Mouse (Mus musculus) cerebellum, adult 9-10 months (tissue): ENCODE measurements around the gene Mrps7.
"Not testable (repeated sequence)": the region's sequence is repeated elsewhere in the genome, so short reads cannot be mapped to it uniquely, and the experiment has no call there.

ENCODE experiments used
- DNase-seq: peaks from one replicate; pipeline ENCODE4 v3.0.0; 2022

Mrps7 gene

DNA sequence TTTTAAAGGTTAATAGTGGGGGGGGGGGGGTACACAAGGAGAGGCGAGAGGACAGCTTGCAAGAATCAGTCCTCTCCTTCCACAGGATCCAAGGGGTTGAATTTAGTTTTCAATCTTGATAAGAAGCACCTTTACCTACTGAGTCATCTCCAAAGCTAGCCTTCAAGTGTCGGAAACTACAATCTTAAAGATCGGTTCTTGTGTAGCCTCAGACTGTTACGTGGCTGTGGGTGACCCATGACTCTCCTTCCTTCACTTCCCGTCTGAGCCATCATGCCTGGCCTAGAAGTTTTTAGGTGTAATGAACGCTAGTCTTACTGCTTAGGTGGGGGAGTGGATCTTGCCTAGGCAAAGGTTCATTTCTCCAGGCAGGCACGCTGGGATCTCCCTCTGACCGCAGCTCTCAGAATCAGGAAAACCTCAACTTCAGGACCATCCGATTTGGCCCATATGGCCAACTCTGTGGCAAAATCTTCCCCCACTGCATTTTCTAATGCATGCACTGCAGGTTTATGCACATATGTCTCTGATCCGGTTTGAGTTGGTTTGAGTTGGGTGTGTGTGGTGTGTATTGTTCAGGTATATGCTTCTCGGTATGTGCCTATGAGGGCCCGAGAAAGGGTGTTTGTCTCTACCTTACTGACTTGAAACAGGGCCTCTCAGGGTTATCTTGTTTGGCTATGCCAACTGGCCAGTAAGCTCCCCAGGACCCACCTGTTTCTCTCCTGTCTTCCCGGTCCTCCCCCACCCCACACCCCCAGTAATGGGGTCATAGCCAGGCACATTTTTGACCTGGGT is 26.2 kb downstream of the Mrps7 start:
- DNase-seq = peak; percentile 41

DNA sequence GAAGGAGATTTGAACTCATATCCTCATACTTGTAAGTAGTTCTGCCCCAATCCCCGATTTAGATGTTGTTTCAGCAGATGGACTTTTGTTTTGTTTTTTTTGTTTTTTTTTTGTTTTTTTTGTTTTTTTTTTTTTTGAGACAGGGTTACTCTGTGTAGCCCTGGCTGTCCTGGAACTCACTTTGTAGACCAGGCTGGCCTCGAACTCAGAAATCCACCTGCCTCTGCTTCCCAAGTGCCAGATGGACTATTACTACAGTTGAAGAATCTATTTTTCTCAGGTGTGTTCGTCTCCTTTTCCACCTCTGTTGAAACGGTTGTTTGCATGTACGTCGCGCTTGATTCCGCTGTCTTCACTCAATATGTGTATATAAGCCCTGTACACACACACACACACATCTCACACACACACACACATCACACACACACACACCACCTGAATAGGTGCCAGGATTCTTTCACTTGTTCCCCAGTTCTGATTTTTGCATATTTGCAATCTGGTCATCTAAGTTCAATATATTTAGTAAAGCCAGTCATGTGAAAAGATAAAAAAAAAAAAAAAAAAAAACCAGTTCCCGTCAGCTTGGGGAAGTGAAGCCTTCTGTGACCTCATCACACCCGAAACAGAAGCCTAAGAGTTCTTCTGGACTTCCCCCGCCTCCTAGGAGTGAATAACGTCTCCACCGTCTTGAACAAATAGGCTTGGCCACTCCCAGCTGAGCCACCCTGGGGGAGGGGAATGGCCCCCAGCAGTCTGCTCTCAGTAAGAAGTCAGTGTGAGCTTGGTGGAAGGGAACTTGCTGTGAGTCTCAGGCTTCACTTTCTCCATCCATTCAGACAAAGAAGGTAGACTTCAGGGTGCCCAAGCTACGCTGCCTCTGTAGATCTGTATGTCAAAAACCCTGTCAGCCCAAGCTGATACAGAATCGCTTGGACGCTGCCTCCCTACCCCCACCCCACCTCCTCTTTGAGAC is 27.1 kb downstream of the Mrps7 start:
- peak; percentile 45 for DNase-seq

DNA sequence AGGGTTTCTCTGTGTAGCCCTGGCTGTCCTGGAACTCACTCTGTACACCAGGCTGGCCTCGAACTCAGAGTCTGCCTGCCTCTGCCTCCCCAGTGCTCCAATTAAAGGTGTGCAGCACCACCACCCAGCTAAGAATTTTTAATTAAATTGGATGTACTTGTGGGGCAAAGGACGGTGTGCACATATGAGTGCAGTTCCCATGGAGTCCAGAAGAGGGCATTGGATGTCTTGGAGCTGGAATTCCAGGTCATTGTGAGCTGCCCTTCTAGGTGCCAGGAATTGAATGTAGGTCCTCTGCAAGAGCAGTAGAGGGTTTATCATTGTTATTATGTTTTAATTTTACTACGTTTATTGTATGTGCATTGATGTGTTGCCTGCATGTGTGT is 27.8 kb downstream of the Mrps7 start:
- no peak for DNase-seq

DNA sequence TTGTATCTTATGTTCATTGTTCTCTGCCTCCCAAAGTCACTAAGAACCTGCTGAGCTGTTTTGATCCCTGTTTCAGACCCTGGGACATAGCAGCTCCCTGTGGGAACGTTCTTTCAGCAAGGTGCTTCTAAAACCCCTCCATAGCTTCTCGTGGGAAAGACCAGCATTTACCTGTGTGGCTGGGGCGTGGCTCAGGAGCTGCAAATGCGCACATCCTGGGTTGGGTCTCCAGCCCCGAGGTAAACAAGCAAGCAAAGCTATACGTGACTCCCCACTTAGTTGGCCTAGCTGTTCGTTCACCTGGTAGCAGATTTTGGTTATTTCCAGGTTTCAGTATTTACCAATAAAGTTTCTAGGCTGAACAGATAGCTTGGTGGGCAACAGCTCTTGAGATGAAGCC is 28.5 kb downstream of the Mrps7 start:
- no peak for DNase-seq

DNA sequence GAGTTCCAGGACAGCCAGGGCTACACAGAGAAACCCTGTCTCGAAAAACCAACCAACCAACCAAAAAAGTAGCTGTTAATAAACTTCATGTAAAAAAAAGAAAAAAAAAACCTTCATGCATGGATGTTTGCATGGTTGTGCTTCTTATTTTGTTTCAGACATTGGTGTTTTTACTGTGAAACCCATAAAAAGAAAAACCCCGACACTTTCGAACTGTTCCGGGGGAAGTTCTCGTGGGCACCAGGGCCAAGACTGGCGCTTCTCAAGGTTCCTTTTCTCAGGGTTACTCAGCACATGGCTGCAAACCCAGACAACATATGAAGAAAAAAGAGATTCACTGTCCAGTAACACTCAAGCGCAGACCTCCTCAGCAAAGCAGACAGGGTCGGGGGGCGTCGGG is 29.1 kb downstream of the Mrps7 start:
- no peak for DNase-seq

DNA sequence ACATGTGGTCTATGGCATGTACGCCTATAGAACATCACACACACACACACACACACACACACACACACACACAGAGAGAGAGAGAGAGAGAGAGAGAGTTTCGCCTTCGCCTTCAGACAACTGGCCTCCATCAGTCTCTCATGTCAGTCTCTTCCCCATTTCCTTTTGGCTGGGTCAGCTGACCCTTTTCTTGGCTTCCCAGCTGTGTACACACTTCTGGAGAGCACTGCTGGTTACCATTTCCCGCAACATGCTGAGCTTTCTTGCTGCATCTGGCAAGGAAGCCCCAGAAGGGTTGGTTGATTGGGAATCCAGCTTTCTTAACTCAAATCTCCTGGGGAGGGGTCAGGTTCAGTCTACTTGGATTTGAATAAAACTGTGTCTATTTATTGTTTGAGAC is 30.4 kb downstream of the Mrps7 start:
- DNase-seq = no peak

DNA sequence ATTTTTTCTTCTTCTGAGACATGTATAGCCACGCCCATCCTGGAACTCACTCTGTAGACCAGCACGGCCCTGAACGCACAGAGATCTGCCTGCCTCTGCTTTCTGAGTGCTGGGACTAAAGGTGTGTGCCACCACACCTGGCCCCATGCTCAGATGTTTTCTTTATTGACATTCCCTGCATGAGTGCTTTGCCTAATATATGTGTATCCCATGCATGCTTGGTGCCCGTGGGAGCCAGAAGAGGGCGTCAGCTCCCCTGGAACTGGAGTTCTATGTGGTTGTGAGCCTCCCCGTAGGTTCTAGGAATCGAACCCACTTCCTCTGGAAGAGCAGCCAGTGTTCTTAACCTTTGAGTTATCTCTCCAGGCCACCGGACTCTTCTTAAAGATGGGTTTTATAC is 31.3 kb downstream of the Mrps7 start:
- DNase-seq = no peak

DNA sequence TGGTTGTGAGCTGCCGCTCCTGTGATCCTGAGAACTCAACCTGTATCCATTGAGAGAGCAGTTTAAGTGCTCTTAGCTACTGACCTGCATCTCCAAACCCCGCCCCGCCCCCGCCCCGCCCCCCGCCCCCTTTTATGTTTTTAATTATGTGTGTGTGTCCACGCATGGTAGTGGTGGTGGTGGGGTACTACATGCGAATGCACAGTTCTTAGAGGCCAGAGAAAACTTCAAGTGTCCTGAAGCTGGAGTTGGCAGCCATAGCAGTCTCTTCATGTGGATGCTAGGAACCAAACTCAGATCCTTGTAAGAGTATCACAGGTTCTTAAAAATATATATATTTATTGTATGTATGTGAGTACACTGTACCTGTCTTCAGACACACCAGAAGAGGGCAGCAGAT is 31.8 kb downstream of the Mrps7 start:
- no peak for DNase-seq

DNA sequence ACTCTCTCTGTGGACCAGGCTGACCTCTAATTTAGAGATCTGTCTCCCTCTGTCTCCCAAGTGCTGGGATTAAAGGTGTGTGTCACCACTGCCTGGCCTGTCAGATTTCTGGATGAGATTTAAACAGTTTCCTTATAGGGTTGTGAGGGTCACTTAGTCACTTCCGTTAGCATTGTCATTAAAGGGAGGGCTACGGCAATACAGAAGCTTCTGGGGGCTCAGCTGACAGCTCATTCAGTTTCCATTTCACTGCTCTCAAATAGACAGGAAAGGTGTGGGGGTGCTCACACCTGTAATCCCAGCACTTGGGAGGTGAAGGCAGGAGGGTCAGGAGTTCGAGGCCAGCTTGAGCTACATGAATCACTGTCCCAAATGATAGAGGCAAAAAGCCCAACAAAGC is 33.2 kb downstream of the Mrps7 start:
- DNase-seq = no peak

DNA sequence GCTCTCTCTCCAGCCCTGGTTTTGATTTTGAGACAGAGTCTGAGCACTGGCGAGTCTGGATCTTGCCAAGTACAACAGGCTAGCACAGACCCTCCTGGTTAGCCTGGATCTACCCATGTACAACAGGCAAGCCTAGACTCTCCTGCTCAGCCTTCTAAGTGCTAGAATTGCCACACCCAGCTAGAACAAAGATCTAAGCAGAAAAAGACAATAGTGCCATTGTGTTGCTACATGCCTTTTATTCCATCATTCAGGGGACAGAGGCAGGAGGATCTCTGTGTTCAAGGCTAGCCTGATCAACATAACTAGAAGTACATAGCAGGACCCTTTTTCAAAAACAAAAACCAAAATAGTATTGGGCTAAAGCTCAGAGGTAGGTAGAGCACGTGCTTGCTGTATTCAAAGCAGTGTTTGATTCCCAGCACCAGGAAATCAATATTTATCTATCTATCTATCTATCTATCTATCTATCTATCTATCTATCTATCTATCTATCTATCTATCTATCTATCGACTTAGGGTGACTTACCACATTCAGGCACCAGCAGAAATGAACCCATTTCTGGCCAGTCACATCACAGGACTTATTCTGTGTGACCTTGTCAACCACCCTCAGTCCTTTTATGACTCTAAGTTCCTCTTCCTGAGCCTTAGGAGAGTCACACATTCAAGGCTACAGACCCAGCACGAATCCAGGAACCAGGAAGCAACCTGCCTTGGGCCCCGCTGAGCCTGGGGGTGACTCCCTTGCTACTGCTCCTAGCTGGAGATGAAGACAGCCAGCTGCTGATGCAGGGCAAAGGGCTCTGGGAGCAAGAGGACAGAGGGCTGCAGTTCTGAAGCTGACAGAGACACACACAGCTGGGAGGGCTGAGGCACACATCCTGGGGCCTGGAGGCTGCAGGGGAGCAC is 35.0 kb downstream of the Mrps7 start:
- DNase-seq = no peak

DNA sequence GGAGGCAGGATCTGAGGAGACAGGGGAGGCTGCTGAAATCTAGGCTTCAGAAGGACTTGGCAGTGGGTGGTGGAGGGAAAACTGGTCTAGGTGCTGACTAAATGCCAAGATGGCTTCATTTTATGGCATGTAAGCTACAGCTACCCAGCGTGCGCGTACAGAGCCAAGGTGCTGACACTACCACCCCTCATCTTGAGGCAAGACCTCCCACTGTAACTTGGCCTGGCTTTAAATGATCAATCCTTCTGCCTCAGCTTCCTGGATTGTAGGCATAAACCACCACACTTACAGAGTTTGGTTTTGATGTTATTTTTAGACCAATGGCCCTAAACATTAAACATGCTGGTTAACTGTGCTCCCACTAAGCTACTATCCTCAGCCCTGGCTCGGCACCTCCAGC is 35.8 kb downstream of the Mrps7 start:
- DNase-seq = no peak

DNA sequence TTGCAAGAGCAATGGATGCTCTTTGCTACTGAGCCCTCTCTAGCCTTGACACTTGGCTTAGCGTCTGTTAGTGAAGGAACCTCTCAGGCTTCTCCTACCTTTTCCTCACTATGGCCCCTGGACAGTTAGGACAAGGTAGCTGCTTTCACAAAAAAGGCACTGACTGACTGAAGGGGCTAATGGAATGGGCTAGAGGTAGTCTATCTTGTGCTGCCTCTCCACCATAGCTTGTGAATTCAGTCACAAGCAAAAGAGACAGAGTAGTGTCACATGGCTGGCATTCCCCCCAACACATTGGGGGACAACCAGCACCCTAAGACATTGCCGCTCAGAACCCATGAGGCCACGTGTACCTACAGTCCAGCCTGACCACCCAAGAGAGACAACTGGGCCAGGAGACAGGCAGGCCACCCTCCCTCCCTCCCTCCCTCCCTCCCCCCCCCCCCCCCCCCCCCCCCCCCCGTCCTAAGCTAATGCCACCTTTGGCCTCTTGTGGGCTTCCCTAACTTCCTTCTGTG is 36.6 kb downstream of the Mrps7 start:
- no peak for DNase-seq

DNA sequence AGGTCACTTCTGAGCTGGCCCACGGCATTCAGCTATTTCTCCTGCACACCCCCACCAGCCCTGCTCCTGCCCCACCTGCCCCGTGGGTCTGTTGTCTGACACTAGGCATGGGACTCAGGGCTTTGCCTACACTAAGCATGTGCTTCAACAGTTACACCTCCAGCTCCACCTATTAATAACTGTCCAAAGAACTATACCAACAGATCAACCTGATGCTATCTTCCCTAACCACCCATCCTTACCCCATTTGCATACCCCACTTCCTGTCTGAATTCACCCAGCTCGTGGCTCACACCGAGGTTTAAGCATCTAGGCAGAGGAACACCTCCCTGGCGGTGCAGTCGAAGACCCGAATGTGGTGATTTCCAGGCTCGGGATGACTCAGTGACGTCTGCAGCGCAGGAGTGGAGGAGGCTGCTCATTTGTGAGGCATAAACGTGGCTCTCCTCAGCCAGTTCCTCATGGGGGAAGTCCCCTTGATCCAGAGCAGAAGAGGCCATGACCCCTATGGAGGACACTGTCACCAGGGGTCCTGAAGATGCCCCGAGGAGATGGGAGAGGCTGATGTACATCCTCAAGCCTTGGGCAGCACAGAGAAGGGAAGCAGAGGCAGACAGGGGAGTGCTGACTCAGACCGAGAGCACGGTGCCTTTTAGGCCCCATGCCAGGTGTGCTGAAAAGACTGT is 37.4 kb downstream of the Mrps7 start:
- DNase-seq = no peak

DNA sequence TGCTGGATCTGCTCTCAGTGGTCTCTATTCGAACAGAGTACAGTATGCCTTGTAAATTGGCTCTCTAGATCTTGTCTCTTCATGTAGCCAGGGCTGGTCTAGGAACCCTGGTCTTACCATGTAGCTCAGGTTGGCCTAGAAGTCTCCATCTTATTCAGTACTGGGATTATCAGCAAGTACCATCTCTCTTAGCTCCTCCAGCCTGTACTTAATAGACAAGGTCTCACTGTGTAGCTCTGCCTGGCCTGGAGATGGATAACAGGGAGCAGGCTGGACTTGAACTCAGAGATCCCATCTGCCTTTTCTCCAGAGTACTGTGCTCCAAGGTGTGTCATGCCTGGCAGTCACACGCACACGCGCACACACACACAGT is 37.9 kb downstream of the Mrps7 start:
- no peak for DNase-seq

DNA sequence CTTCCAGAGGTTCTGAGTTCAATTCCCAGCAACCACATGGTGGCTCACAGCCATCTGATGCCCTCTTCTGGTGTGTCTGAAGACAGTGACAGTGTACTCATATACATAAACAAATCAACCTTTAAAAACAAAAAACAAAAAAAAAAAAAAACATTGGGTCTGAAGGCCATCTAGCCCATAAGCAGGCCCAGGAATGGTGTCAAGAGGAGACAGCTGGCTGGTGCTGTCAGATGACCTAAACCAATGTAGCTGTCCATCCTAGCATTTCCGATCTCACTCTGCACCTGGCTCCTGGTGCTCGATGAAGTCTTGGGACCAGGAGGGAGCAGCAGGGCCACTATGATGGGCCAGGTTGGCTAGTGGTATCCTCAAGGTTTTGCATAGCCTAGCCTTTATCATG is 39.0 kb downstream of the Mrps7 start:
- no peak for DNase-seq

DNA sequence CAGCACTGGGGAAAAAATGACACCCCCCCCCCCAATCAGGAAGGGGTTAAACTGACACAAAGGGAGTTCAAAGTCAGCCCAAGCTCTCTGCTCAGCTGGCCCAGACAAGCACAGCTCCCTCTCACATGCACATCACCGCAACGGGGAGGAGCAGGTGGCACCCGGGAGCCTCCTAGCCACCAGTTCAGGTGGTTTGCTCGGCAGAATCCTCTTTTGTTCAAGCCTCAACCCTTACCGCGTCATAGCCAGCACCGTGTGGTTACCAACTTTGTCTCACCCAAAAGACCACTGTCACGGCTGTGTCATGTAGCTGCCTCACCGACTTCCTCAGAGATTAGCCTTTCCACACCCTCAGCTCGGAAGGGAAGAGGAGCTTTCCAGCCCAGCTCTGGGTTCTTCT is 39.5 kb downstream of the Mrps7 start:
- DNase-seq = no peak

DNA sequence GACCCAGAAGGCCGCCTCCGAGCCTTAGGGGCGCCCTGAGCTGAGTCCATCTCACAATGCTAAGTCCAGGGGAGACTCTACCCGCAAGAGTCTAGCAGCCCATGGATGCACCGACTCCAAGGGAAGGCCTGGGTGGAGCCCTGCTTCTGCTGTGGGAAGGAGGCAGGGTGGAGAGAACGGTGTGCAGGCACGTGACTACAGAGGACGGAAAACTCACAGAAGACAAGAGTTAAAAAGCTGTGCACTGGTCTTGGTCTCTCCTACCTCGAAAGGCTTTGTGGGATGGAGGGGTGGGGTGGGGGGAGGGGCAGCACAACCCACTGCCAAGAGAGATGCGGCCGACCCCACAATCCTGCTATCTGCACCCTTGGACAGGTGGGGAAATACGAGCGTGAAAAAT is 40.6 kb downstream of the Mrps7 start:
- DNase-seq = no peak

DNA sequence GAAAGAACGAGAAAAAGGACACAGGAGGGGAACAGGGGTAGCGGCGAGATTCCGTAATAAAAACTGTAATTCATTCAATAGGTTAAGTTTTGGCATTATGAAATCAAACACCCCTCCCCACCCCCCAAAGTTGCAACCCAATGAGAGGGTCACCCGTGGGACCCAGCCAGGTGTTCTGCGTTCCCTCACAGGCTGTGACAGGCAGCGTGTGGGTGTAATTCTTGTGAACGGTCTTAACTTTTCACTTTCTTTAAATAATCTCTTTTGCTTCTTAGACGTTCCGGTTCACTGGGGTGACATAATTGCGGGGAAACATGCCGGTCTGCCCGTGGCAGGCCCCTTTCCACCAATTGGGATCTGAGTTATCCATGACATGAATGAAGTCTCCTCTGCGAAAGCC is 41.8 kb downstream of the Mrps7 start:
- DNase-seq = not testable (repeated sequence)

DNA sequence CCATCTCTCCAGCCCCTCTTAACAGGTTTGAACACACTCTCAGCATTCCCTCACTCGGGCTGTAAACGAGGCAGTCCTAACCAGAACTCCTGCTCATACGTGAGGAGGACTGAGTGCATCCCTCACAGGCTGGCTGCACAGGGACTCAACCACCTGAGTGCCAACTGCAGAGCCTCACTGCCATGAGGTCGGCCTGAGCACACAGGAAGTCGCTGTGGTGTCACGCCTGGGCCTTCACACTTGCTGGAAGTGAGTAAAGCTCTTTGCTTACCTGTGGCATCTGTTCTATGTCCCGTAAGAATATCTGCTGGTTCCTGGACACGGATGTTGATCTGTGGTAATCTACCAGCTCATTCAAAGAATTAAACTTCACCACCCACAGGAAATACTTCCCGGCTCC is 42.7 kb downstream of the Mrps7 start:
- no peak for DNase-seq

DNA sequence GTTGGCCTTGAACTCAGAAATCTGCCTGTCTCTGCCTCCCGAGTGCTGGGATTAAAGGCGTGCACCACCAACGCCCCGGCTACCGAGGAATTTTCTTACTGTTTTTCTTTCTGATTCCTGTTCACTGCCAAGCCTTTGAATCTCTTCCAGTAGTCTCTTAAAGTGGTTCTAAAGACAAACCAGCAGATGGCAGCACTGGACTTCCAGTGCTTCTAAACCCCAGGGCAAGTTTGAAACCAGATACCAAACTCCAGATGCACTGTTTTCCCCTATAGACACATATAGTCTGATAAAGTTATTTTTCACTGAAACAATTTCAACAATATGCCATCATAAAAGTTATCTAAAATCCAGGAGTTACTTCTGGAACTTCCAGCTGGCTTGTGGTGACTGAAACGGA is 43.7 kb downstream of the Mrps7 start:
- peak; percentile 88 for DNase-seq

DNA sequence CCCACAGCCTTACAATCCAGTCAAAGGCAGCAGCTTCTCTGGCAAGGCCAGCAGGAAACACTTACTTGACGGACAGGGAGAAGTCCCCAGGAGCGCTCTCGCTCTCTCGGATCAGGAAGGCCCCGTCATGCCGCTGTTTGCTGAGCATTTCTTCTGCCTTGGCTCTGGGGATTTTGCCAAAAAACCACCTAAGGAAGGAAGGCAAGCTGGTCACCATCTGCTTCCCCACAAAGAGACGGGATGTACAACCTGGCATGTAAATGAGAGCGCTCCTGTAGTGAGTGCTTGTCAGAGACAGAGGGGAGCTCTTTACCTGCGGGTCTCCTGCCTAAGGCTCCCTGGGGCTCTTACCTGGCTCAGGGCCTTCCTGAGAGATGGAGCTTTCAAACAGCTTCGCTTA is 46.0 kb downstream of the Mrps7 start:
- peak; percentile 97 for DNase-seq

DNA sequence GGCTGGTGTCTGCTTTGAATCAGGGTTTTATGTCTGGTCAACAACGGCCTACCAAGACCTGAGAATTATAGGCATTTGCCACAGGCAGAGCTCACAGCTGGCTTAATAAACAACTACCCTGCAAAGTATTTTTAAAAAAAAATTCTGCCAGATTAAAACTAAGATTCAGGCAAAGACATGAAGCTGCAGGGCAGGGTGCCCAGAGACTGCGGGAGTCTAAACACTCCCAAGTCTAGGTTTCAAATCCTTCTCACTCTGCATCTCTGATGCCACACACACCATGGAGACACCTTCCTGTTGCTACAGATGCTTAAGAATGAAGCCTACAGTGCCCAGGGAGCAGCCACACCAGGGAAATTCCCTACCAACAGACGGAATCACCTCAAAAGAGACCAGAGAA is 48.0 kb downstream of the Mrps7 start:
- peak; percentile 55 for DNase-seq
